In the genomic region with DNA sequence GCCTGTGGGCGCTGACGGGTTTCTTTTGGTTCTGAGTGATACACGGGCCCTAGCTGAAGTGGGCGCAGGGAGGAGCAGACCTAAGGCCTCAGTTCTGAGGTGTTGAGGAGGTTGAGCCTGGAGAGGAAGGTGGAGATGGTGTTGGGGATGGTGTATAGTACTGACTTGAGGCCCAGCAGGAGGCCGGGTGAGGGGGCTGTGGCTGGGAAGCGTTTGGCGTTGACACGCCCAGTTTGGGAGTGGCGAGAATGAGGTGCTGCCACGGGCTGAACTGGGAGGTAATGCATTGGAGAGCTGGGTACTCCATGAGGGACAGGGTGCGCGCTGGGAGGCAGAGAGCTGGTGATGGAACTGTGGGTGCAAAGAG, we compare ENCODE assay signal across 13 mouse cellular contexts. TPM values are rescaled to one million over a fixed set of nuclear protein-coding genes. Genes with fewer than 3 reads are reported as not detected.
DNase-seq lines count a peak whose midpoint lies in the region; ATAC-seq and TF ChIP-seq lines count a peak whose summit lies in the region.
"Had no signal": no experiment of that assay in that cellular context is flagged by ENCODE, and none has a peak within 500 bp of the region (broad histone marks: within the 10 kb centered on the region; RNA-seq: fewer than 3 reads in every experiment).

No protein-coding gene starts in this region.

- no peaks in the 10 kb centered on the region for H3K27me3 ChIP-seq in embryonic facial prominence, embryonic 14.5 days (replicated peaks; ENCODE audit: control insufficient read depth, insufficient read depth, low read length)

- no peak; the same call in 1 of the 2 replicates for ATAC-seq in embryonic facial prominence, embryonic 14.5 days (ENCODE audit: low read depth)
- 0 out of 2 replicates have a peak, but pooled peaks have one; percentile 20 for ATAC-seq in megakaryocyte progenitor cell, adult 5-6 weeks (replicated peaks; ENCODE audit: poor library complexity)
- no peak for ATAC-seq in megakaryocyte-erythroid progenitor cell, adult 5-6 weeks (replicated peaks; ENCODE audit: low FRiP score, low TSS enrichment, poor library complexity, severe bottlenecking)

- TF ChIP-seq CTCF in layer of hippocampus, adult 2 months (conservative IDR thresholded peaks at IDR 0.05), result no peak

- H3K9ac ChIP-seq in embryonic facial prominence, embryonic 14.5 days (ENCODE audit: low read depth, low read length), result no peak overlapping the region

- no peak overlapping the region for H3K4me2 ChIP-seq in embryonic facial prominence, embryonic 14.5 days (ENCODE audit: low read depth, low read length)

- H3K9me3 ChIP-seq in embryonic facial prominence, embryonic 14.5 days (ENCODE audit: control insufficient read depth, low read length), result no peaks in the 10 kb centered on the region
- H3K9me3 ChIP-seq: midbrain, embryonic 10.5 days had no signal

- WGBS in embryonic facial prominence, embryonic 14.5 days, result 52% methylated on average over 10 of the region's 12 CpGs

- H3K4me1 ChIP-seq in embryonic facial prominence, embryonic 14.5 days (ENCODE audit: control insufficient read depth, insufficient read depth, low read length), result peaks cover 21% of the 10 kb centered on the region

- H3K36me3 ChIP-seq in embryonic facial prominence, embryonic 14.5 days (ENCODE audit: control insufficient read depth, insufficient read depth, low read length), result 0 out of 2 replicates have a peak, but pooled peaks cover 8% of the 10 kb centered on the region
- H3K36me3 ChIP-seq: midbrain, embryonic 10.5 days had no signal

- DNase-seq in cerebellum, adult 9-11 months, result peak; percentile 22
- no peak for DNase-seq in cerebellum, postnatal 4 days (ENCODE audit: low spot score in 2 of 2)
- no peak for DNase-seq in layer of hippocampus, adult 2 months (ENCODE audit: low spot score in 2 of 2)
- no peak for DNase-seq in layer of hippocampus, postnatal 36 days
- no peak for DNase-seq in embryonic facial prominence, embryonic 14.5 days (ENCODE audit: low spot score)
- no peak for DNase-seq in cerebellum, adult 11 months
- DNase-seq: adrenal gland, adult 8-10 months; kidney, postnatal 14 days; right cerebral cortex, postnatal 4 days; thymus, adult 2 months had no signal

- no peak overlapping the region for H3K4me3 ChIP-seq in layer of hippocampus, adult 2 months
- H3K4me3 ChIP-seq in embryonic facial prominence, embryonic 14.5 days (ENCODE audit: low read depth, low read length), result no peak overlapping the region
- H3K4me3 ChIP-seq: midbrain, embryonic 10.5 days had no signal

- H3K27ac ChIP-seq in layer of hippocampus, adult 2 months, result peak overlapping the region; percentile 18; the same call in 1 of the 2 replicates
- H3K27ac ChIP-seq in embryonic facial prominence, embryonic 14.5 days (replicated peaks; ENCODE audit: low read depth, low read length), result peak overlapping the region; percentile 13; the same call in 1 of the 2 replicates
- H3K27ac ChIP-seq: midbrain, embryonic 10.5 days had no signal

RNA-seq across cellular contexts. Expression of a gene that starts 19.9 kb away (rescaled TPM):
- total RNA-seq in layer of hippocampus, adult 2 months (2021), result 10 to 100 TPM; 70.3 to 82.5 TPM
- 10 to 100 TPM; 75.4 to 79.8 TPM for total RNA-seq in layer of hippocampus, postnatal 36 days (2021)
- 64.9 and 65.2 TPM in 2 replicates for polyA plus RNA-seq in embryonic facial prominence, embryonic 14.5 days (2014; fragmentation: Nextera tagmentation; extraction: Ambion mirVana)
- total RNA-seq in megakaryocyte progenitor cell, adult 5-6 weeks (2015), result 12.1 and 19.4 TPM in 2 replicates
- total RNA-seq in megakaryocyte progenitor cell, adult 5-6 weeks (2017), result 20.4 and 21.8 TPM in 2 replicates
- total RNA-seq in megakaryocyte-erythroid progenitor cell, adult 5-6 weeks (2014; fragmentation: Nextera tagmentation), result 13.4 and 30.0 TPM in 2 replicates
- 10.7 and 16.8 TPM in 2 replicates for total RNA-seq in megakaryocyte-erythroid progenitor cell, adult 5-6 weeks (2017)
